Mouse (Mus musculus) hindbrain, embryonic 14.5 days (tissue): Measurements from ENCODE around the gene Iqcd. TPM values are rescaled to one million over a fixed set of nuclear protein-coding genes. Genes with fewer than 3 reads are reported as not detected.

Source experiments
- ATAC-seq: fragments of 200-750 bp; cut with Nextera tagmentation; 2 replicates; pipeline ENCODE4 v1.8.0; 2017; ENCODE audit warnings: moderate number of reproducible peaks, mild to moderate bottlenecking, moderate TSS enrichment, moderate library complexity; ENCODE audit not compliant: low FRiP score
- DNase-seq: peaks from one replicate; pipeline ENCODE4 v3.0.0-alpha.2; 2015; ENCODE audit warnings: low spot score
- H3K27ac ChIP-seq: fragments of 300-500 bp; sonication (generic); 2 replicates; pipeline ENCODE4 v1.5.1; 2014; ENCODE audit warnings: mild to moderate bottlenecking, moderate library complexity
- H3K27me3 ChIP-seq: fragments of 300-500 bp; sonication (generic); 2 replicates; pipeline ENCODE4 v1.6.1; 2014; ENCODE audit warnings: mild to moderate bottlenecking, low read length, mixed read lengths; ENCODE audit not compliant: control insufficient read depth, insufficient read depth
- H3K36me3 ChIP-seq: fragments of 300-500 bp; sonication (generic); replicated peaks from 2 replicates; pipeline ENCODE4 v1.6.1; 2014; ENCODE audit not compliant: control insufficient read depth, insufficient read depth
- H3K4me1 ChIP-seq: fragments of 300-500 bp; sonication (generic); replicated peaks from 2 replicates; pipeline ENCODE4 v1.6.1; 2014; ENCODE audit warnings: antibody characterized with exemption, low read length, mixed read lengths; ENCODE audit not compliant: control insufficient read depth, insufficient read depth
- H3K4me2 ChIP-seq: fragments of 300-500 bp; sonication (generic); replicated peaks from 2 replicates; pipeline ENCODE4 v1.6.1; 2014; ENCODE audit warnings: mild to moderate bottlenecking, moderate library complexity
- H3K4me3 ChIP-seq: fragments of 300-500 bp; sonication (generic); replicated peaks from 2 replicates; pipeline ENCODE4 v1.5.1; 2014; ENCODE audit warnings: mild to moderate bottlenecking, low read length
- H3K9ac ChIP-seq: fragments of 300-500 bp; sonication (generic); 2 replicates; pipeline ENCODE4 v1.6.1; 2014
- H3K9me3 ChIP-seq: fragments of 300-500 bp; sonication (generic); 2 replicates; pipeline ENCODE4 v1.6.1; 2016; ENCODE audit warnings: low read length; ENCODE audit not compliant: control insufficient read depth
- WGBS: fragments of 180-500 bp; shearing (Covaris S2); extraction: QIAGEN DNeasy Blood & Tissue Kit; methylation state at CpG from one replicate; pipeline ENCODE4 v1.1.7; 2014; 5-methylcytosine and 5-hydroxymethylcytosine counted together
- polyA plus RNA-seq: library from polyadenylated mRNA; unstranded; fragments of >200 nt; fragmentation: Nextera tagmentation; extraction: Ambion mirVana; gene quantifications from 2 replicates; pipeline ENCODE4 v1.2.1, GENCODE M21; 2014

Gene Iqcd
- polyA plus RNA-seq, 1 experiment from 2014 or later, result 1.9 TPM

GRCm38 (mm10) chr5:120652915-120653701 is 64.3 kb downstream of the Iqcd start:
- WGBS, result 79% methylated on average over 28 of the region's 28 CpGs
- peaks cover 32% of the 10 kb centered on the region for H3K27me3 ChIP-seq

GRCm38 (mm10) chr5:120653873-120654272 is 65.1 kb downstream of the Iqcd start:
- ATAC-seq, result no peak
- WGBS, result 78% methylated on average over 2 of the region's 2 CpGs
- Histone ChIP-seq H3K36me3 (no peaks in the 10 kb centered on the region), H3K27ac (no peak overlapping the region), H3K9ac (no peak overlapping the region), H3K4me2 (no peak overlapping the region), H3K4me3 (no peak overlapping the region), H3K9me3 (no peaks in the 10 kb centered on the region), H3K27me3 (peaks cover 25% of the 10 kb centered on the region), H3K4me1 (0 out of 2 replicates have a peak, but pooled peaks cover under 1% of the 10 kb centered on the region)
- no peak for DNase-seq

More at GRCm38 (mm10) chr5:120652915-120653701, 64.3 kb downstream of the Iqcd start:
- Histone ChIP-seq H3K27ac (no peak overlapping the region), H3K4me2 (no peak overlapping the region), H3K4me1 (0 out of 2 replicates have a peak, but pooled peaks cover 4% of the 10 kb centered on the region), H3K9me3 (no peaks in the 10 kb centered on the region), H3K4me3 (no peak overlapping the region), H3K36me3 (no peaks in the 10 kb centered on the region), H3K9ac (no peak overlapping the region)
- DNase-seq, result no peak
- ATAC-seq, result no peak

- DNase-seq, result no peak
- 88% methylated on average over 12 of the region's 12 CpGs for WGBS
- H3K36me3 ChIP-seq, result no peaks in the 10 kb centered on the region
Measured at GRCm38 (mm10) chr5:120656281-120656751, 67.5 kb downstream of the Iqcd start.

More at GRCm38 (mm10) chr5:120656281-120656751, 67.5 kb downstream of the Iqcd start:
- 0 out of 2 replicates have a peak, but pooled peaks cover 3% of the 10 kb centered on the region for H3K4me1 ChIP-seq
- no peak overlapping the region for H3K4me3 ChIP-seq
- no peak overlapping the region for H3K4me2 ChIP-seq
- ATAC-seq, result no peak
- H3K9me3 ChIP-seq, result no peaks in the 10 kb centered on the region
- H3K27me3 ChIP-seq, result peaks cover under 1% of the 10 kb centered on the region; the same call in 1 of the 2 replicates
- H3K9ac ChIP-seq, result no peak overlapping the region
- no peak overlapping the region for H3K27ac ChIP-seq

Other genes with a start within 250 kb of the Iqcd start
- 20.4 and 23.1 TPM in 2 replicates for gene Lhx5, start 157.3 kb upstream of the Iqcd start, polyA plus RNA-seq
- gene Sdsl, start 116.2 kb upstream of the Iqcd start, polyA plus RNA-seq, result 6.1 and 7.7 TPM in 2 replicates
- not detected in 2 replicates for gene Sds, start 112.5 kb upstream of the Iqcd start, polyA plus RNA-seq
- 26.8 and 28.8 TPM in 2 replicates for gene Plbd2, start 85.4 kb upstream of the Iqcd start, polyA plus RNA-seq
- 1.3 and 1.4 TPM in 2 replicates for gene Slc8b1, start 77.8 kb upstream of the Iqcd start, polyA plus RNA-seq
- gene Tpcn1, start 343 bp upstream of the Iqcd start, polyA plus RNA-seq, result 13.4 and 15.7 TPM in 2 replicates
- 20.1 and 20.6 TPM in 2 replicates for gene Rita1, start 23.6 kb downstream of the Iqcd start, polyA plus RNA-seq
- gene Ddx54, start 23.7 kb downstream of the Iqcd start, polyA plus RNA-seq, result 27.8 and 29.8 TPM in 2 replicates
- 0.53 and 1.1 TPM in 2 replicates for gene Cfap73, start 45.2 kb downstream of the Iqcd start, polyA plus RNA-seq
- 0.31 and 0.74 TPM in 2 replicates for gene Rasal1, start 59.8 kb downstream of the Iqcd start, polyA plus RNA-seq
- 53.9 and 64.1 TPM in 2 replicates for gene Dtx1, start 122.9 kb downstream of the Iqcd start, polyA plus RNA-seq
- gene Oas2, start 160.8 kb downstream of the Iqcd start, polyA plus RNA-seq, result 0.16 and 0.32 TPM in 2 replicates
- gene Oas3, start 188.6 kb downstream of the Iqcd start, polyA plus RNA-seq, result 0.46 and 0.95 TPM in 2 replicates
- gene Oas1e, start 206.5 kb downstream of the Iqcd start, polyA plus RNA-seq, result 0.24 and 0.35 TPM in 2 replicates
- 0.40 and 0.64 TPM in 2 replicates for gene Oas1c, start 223.5 kb downstream of the Iqcd start, polyA plus RNA-seq